Mouse (Mus musculus): ENCODE measurements at regions not wholly inside any gene's neighbourhood (a gene's known extent, or its start where the extent isn't known, plus 50 kb on each side); places are given as distances from the start of the nearest gene placed in this dataset.
A peak's percentile ranks its signal among the peaks of the same experiment; 100 is the strongest.

- peak; percentile 77 for DNase-seq (ENCODE audit: low spot score)
- H3K4me1 ChIP-seq (ENCODE audit: control insufficient read depth, insufficient read depth, low read length): peaks cover 7% of the 10 kb centered on the region
- H3K27me3 ChIP-seq (replicated peaks; ENCODE audit: control insufficient read depth, insufficient read depth, low read length): no peaks in the 10 kb centered on the region; the same call in 1 of the 2 replicates
- H3K9ac ChIP-seq (ENCODE audit: low read length): peak overlapping the region; percentile 40; the same call in 1 of the 2 replicates
- H3K27ac ChIP-seq (ENCODE audit: low read depth, low read length): peak overlapping the region; percentile 10; the same call in 1 of the 2 replicates
- 5% methylated on average over 14 of the region's 14 CpGs for WGBS
- H3K36me3 ChIP-seq (ENCODE audit: control insufficient read depth, insufficient read depth, low read length): no peaks in the 10 kb centered on the region
- peak overlapping the region; percentile 28 for H3K4me2 ChIP-seq (ENCODE audit: low read length)
- no peaks in the 10 kb centered on the region for H3K9me3 ChIP-seq (replicated peaks; ENCODE audit: control insufficient read depth, low read length)
- peak; percentile 88 for ATAC-seq
- H3K4me3 ChIP-seq (ENCODE audit: low read depth, low read length): no peak overlapping the region
Measured at GRCm38 (mm10) chr5:64579494-64580339, 223.5 kb upstream of the Klf3 start.

- no peak for DNase-seq (ENCODE audit: low spot score)
- Histone ChIP-seq H3K36me3 (ENCODE audit: control insufficient read depth, insufficient read depth, low read length) (no peaks in the 10 kb centered on the region), H3K27me3 (replicated peaks; ENCODE audit: control insufficient read depth, insufficient read depth, low read length) (no peaks in the 10 kb centered on the region; the same call in 1 of the 2 replicates), H3K9me3 (replicated peaks; ENCODE audit: control insufficient read depth, low read length) (no peaks in the 10 kb centered on the region), H3K27ac (ENCODE audit: low read depth, low read length) (no peak overlapping the region), H3K4me3 (ENCODE audit: low read depth, low read length) (no peak overlapping the region), H3K9ac (ENCODE audit: low read length) (no peak overlapping the region), H3K4me2 (ENCODE audit: low read length) (no peak overlapping the region), H3K4me1 (ENCODE audit: control insufficient read depth, insufficient read depth, low read length) (peaks cover 7% of the 10 kb centered on the region)
- ATAC-seq: no peak
- WGBS: 74% methylated on average over 3 of the region's 3 CpGs
Measured at GRCm38 (mm10) chr5:64580340-64580723, 222.9 kb upstream of the Klf3 start.

- no peak for ATAC-seq
- no peak for DNase-seq (ENCODE audit: low spot score)
- WGBS: 86% methylated on average over 6 of the region's 6 CpGs
Measured at GRCm38 (mm10) chr5:64580786-64581445, 222.3 kb upstream of the Klf3 start.

GRCm38 (mm10) chr5:64581461-64581860 is 221.7 kb upstream of the Klf3 start:
- H3K27ac ChIP-seq (ENCODE audit: low read depth, low read length): no peak overlapping the region
- H3K36me3 ChIP-seq (ENCODE audit: control insufficient read depth, insufficient read depth, low read length): no peaks in the 10 kb centered on the region
- H3K4me1 ChIP-seq (ENCODE audit: control insufficient read depth, insufficient read depth, low read length): peaks cover 7% of the 10 kb centered on the region
- H3K9me3 ChIP-seq (replicated peaks; ENCODE audit: control insufficient read depth, low read length): no peaks in the 10 kb centered on the region
- DNase-seq (ENCODE audit: low spot score) (no peak), ATAC-seq (no peak)
- WGBS: 78% methylated on average over 8 of the region's 8 CpGs
- H3K4me2 ChIP-seq (ENCODE audit: low read length): no peak overlapping the region
- no peak overlapping the region for H3K9ac ChIP-seq (ENCODE audit: low read length)
- H3K4me3 ChIP-seq (ENCODE audit: low read depth, low read length): no peak overlapping the region
- H3K27me3 ChIP-seq (replicated peaks; ENCODE audit: control insufficient read depth, insufficient read depth, low read length): no peaks in the 10 kb centered on the region; the same call in 1 of the 2 replicates

More at GRCm38 (mm10) chr5:64580786-64581445, 222.3 kb upstream of the Klf3 start:
- H3K4me3 ChIP-seq (ENCODE audit: low read depth, low read length): no peak overlapping the region
- no peaks in the 10 kb centered on the region; the same call in 1 of the 2 replicates for H3K27me3 ChIP-seq (replicated peaks; ENCODE audit: control insufficient read depth, insufficient read depth, low read length)
- no peak overlapping the region for H3K27ac ChIP-seq (ENCODE audit: low read depth, low read length)
- H3K9ac ChIP-seq (ENCODE audit: low read length): no peak overlapping the region
- no peaks in the 10 kb centered on the region for H3K9me3 ChIP-seq (replicated peaks; ENCODE audit: control insufficient read depth, low read length)
- no peaks in the 10 kb centered on the region for H3K36me3 ChIP-seq (ENCODE audit: control insufficient read depth, insufficient read depth, low read length)
- H3K4me1 ChIP-seq (ENCODE audit: control insufficient read depth, insufficient read depth, low read length): peaks cover 7% of the 10 kb centered on the region
- H3K4me2 ChIP-seq (ENCODE audit: low read length): no peak overlapping the region

GRCm38 (mm10) chr5:64582031-64582430 is 221.2 kb upstream of the Klf3 start:
- no peaks in the 10 kb centered on the region; the same call in 1 of the 2 replicates for H3K27me3 ChIP-seq (replicated peaks; ENCODE audit: control insufficient read depth, insufficient read depth, low read length)
- H3K27ac ChIP-seq (ENCODE audit: low read depth, low read length): no peak overlapping the region
- 80% methylated on average over 9 of the region's 9 CpGs for WGBS
- H3K4me3 ChIP-seq (ENCODE audit: low read depth, low read length): no peak overlapping the region
- no peak overlapping the region for H3K9ac ChIP-seq (ENCODE audit: low read length)
- H3K36me3 ChIP-seq (ENCODE audit: control insufficient read depth, insufficient read depth, low read length): no peaks in the 10 kb centered on the region
- peaks cover 7% of the 10 kb centered on the region for H3K4me1 ChIP-seq (ENCODE audit: control insufficient read depth, insufficient read depth, low read length)
- ATAC-seq: no peak
- H3K9me3 ChIP-seq (replicated peaks; ENCODE audit: control insufficient read depth, low read length): no peaks in the 10 kb centered on the region
- DNase-seq (ENCODE audit: low spot score): no peak
- H3K4me2 ChIP-seq (ENCODE audit: low read length): no peak overlapping the region

- Histone ChIP-seq H3K9ac (ENCODE audit: low read length) (no peak overlapping the region), H3K4me2 (ENCODE audit: low read length) (no peak overlapping the region), H3K27me3 (replicated peaks; ENCODE audit: control insufficient read depth, insufficient read depth, low read length) (no peaks in the 10 kb centered on the region; the same call in 1 of the 2 replicates), H3K4me3 (ENCODE audit: low read depth, low read length) (no peak overlapping the region), H3K27ac (ENCODE audit: low read depth, low read length) (no peak overlapping the region), H3K9me3 (replicated peaks; ENCODE audit: control insufficient read depth, low read length) (no peaks in the 10 kb centered on the region), H3K4me1 (ENCODE audit: control insufficient read depth, insufficient read depth, low read length) (peaks cover 7% of the 10 kb centered on the region), H3K36me3 (ENCODE audit: control insufficient read depth, insufficient read depth, low read length) (no peaks in the 10 kb centered on the region)
- ATAC-seq (no peak), DNase-seq (ENCODE audit: low spot score) (no peak)
- WGBS: 80% methylated on average over 1 of the region's 1 CpGs
Measured at GRCm38 (mm10) chr5:64584308-64584707, 218.9 kb upstream of the Klf3 start.

- H3K27me3 ChIP-seq (replicated peaks; ENCODE audit: control insufficient read depth, insufficient read depth, low read length): no peaks in the 10 kb centered on the region; the same call in 1 of the 2 replicates
- 78% methylated on average over 6 of the region's 6 CpGs for WGBS
Measured at GRCm38 (mm10) chr5:64585076-64585786, 218.0 kb upstream of the Klf3 start.

GRCm38 (mm10) chr5:64586316-64586715 is 216.9 kb upstream of the Klf3 start:
- Histone ChIP-seq H3K36me3 (ENCODE audit: control insufficient read depth, insufficient read depth, low read length) (no peaks in the 10 kb centered on the region), H3K9me3 (replicated peaks; ENCODE audit: control insufficient read depth, low read length) (no peaks in the 10 kb centered on the region), H3K27ac (ENCODE audit: low read depth, low read length) (no peak overlapping the region), H3K9ac (ENCODE audit: low read length) (no peak overlapping the region), H3K4me2 (ENCODE audit: low read length) (no peak overlapping the region), H3K4me3 (ENCODE audit: low read depth, low read length) (no peak overlapping the region), H3K4me1 (ENCODE audit: control insufficient read depth, insufficient read depth, low read length) (no peaks in the 10 kb centered on the region), H3K27me3 (replicated peaks; ENCODE audit: control insufficient read depth, insufficient read depth, low read length) (no peaks in the 10 kb centered on the region; the same call in 1 of the 2 replicates)
- 93% methylated on average over 6 of the region's 6 CpGs for WGBS
- DNase-seq (ENCODE audit: low spot score) (no peak), ATAC-seq (no peak)

More at GRCm38 (mm10) chr5:64585076-64585786, 218.0 kb upstream of the Klf3 start:
- Histone ChIP-seq H3K4me2 (ENCODE audit: low read length) (no peak overlapping the region), H3K9ac (ENCODE audit: low read length) (no peak overlapping the region), H3K36me3 (ENCODE audit: control insufficient read depth, insufficient read depth, low read length) (no peaks in the 10 kb centered on the region), H3K4me3 (ENCODE audit: low read depth, low read length) (no peak overlapping the region), H3K9me3 (replicated peaks; ENCODE audit: control insufficient read depth, low read length) (no peaks in the 10 kb centered on the region), H3K4me1 (ENCODE audit: control insufficient read depth, insufficient read depth, low read length) (peaks cover 2% of the 10 kb centered on the region; the same call in 1 of the 2 replicates), H3K27ac (ENCODE audit: low read depth, low read length) (no peak overlapping the region)
- no peak for DNase-seq (ENCODE audit: low spot score)
- ATAC-seq: no peak

Measured in forebrain, embryonic 14.5 days (tissue).